Mouse (Mus musculus): Measurements from ENCODE around the gene Sar1a. TPM values are rescaled to one million over a fixed set of nuclear protein-coding genes. Genes with fewer than 3 reads are reported as not detected.
A peak's percentile ranks its signal among the peaks of the same experiment; 100 is the strongest.

Gene Sar1a
- polyA plus RNA-seq (2012; rRNA removed) (190 and 208 TPM in 2 replicates), polyA plus RNA-seq (2014; fragmentation: Nextera tagmentation; extraction: Ambion mirVana) (326 and 337 TPM in 2 replicates)

- under 1% methylated on average over 49 of the region's 84 CpGs for WGBS
- Histone ChIP-seq H3K4me1 (ENCODE audit: control insufficient read depth, insufficient read depth, low read length) (peaks cover 7% of the 10 kb centered on the region), H3K36me3 (ENCODE audit: control insufficient read depth, insufficient read depth, low read length) (peaks cover 14% of the 10 kb centered on the region), H3K27me3 (ENCODE audit: control insufficient read depth, insufficient read depth, low read length) (no peaks in the 10 kb centered on the region), H3K9ac (ENCODE audit: low read depth, low read length, severe bottlenecking) (peak within 1 kb of the TSS; percentile 95), H3K9me3 (ENCODE audit: control insufficient read depth, low read length) (no peaks in the 10 kb centered on the region), H3K4me2 (replicated peaks; ENCODE audit: low read depth, low read length, severe bottlenecking) (peak within 1 kb of the TSS; percentile 77), H3K4me3 (replicated peaks; ENCODE audit: low read length) (peak within 1 kb of the TSS; percentile 96), H3K27ac (replicated peaks; ENCODE audit: low read depth, low read length) (peak within 1 kb of the TSS; percentile 92)
- TF ChIP-seq POLR2A (IDR thresholded peaks at IDR 0.05; ENCODE audit: borderline replicate concordance, extremely low read depth, insufficient read depth, insufficient read length) = peak; percentile 83; the same call in 1 of the 2 replicates
- ATAC-seq (ENCODE audit: low FRiP score, low read depth) (peak; percentile 99), DNase-seq (ENCODE audit: low spot score) (peak; percentile 97)
Measured at GRCm38 (mm10) chr10:61680015-61680913, at the start of gene Sar1a. TSS of gene Sar1a (plus strand) at chr10:61680299.

GRCm38 (mm10) chr10:61632445-61632844 is 47.7 kb upstream of the Sar1a start:
- no peaks in the 10 kb centered on the region for H3K27me3 ChIP-seq (ENCODE audit: control insufficient read depth, insufficient read depth, low read length)
- H3K27ac ChIP-seq (replicated peaks; ENCODE audit: low read depth, low read length) = no peak overlapping the region
- H3K4me1 ChIP-seq (ENCODE audit: control insufficient read depth, insufficient read depth, low read length) = no peaks in the 10 kb centered on the region
- ATAC-seq (ENCODE audit: low FRiP score, low read depth) = no peak
- H3K36me3 ChIP-seq (ENCODE audit: control insufficient read depth, insufficient read depth, low read length) = no peaks in the 10 kb centered on the region
- no peak overlapping the region for H3K4me2 ChIP-seq (replicated peaks; ENCODE audit: low read depth, low read length, severe bottlenecking)
- DNase-seq (ENCODE audit: low spot score) = no peak
- TF ChIP-seq POLR2A (IDR thresholded peaks at IDR 0.05; ENCODE audit: borderline replicate concordance, extremely low read depth, insufficient read depth, insufficient read length) = no peak
- no peaks in the 10 kb centered on the region for H3K9me3 ChIP-seq (ENCODE audit: control insufficient read depth, low read length)
- H3K4me3 ChIP-seq (replicated peaks; ENCODE audit: low read length) = no peak overlapping the region
- WGBS = 75% methylated on average over 10 of the region's 10 CpGs
- no peak overlapping the region for H3K9ac ChIP-seq (ENCODE audit: low read depth, low read length, severe bottlenecking)

GRCm38 (mm10) chr10:61637055-61637454 is 43.0 kb upstream of the Sar1a start:
- WGBS = 75% methylated on average over 7 of the region's 7 CpGs
- Histone ChIP-seq H3K9ac (ENCODE audit: low read depth, low read length, severe bottlenecking) (no peak overlapping the region), H3K4me3 (replicated peaks; ENCODE audit: low read length) (no peak overlapping the region), H3K27me3 (ENCODE audit: control insufficient read depth, insufficient read depth, low read length) (no peaks in the 10 kb centered on the region), H3K4me2 (replicated peaks; ENCODE audit: low read depth, low read length, severe bottlenecking) (no peak overlapping the region), H3K4me1 (ENCODE audit: control insufficient read depth, insufficient read depth, low read length) (no peaks in the 10 kb centered on the region), H3K27ac (replicated peaks; ENCODE audit: low read depth, low read length) (no peak overlapping the region), H3K9me3 (ENCODE audit: control insufficient read depth, low read length) (no peaks in the 10 kb centered on the region), H3K36me3 (ENCODE audit: control insufficient read depth, insufficient read depth, low read length) (no peaks in the 10 kb centered on the region)
- ATAC-seq (ENCODE audit: low FRiP score, low read depth) (no peak), DNase-seq (ENCODE audit: low spot score) (no peak)
- no peak for TF ChIP-seq POLR2A (IDR thresholded peaks at IDR 0.05; ENCODE audit: borderline replicate concordance, extremely low read depth, insufficient read depth, insufficient read length)

GRCm38 (mm10) chr10:61640363-61640762 is 39.7 kb upstream of the Sar1a start:
- Histone ChIP-seq H3K4me1 (ENCODE audit: control insufficient read depth, insufficient read depth, low read length) (no peaks in the 10 kb centered on the region), H3K36me3 (ENCODE audit: control insufficient read depth, insufficient read depth, low read length) (no peaks in the 10 kb centered on the region), H3K27me3 (ENCODE audit: control insufficient read depth, insufficient read depth, low read length) (no peaks in the 10 kb centered on the region), H3K9me3 (ENCODE audit: control insufficient read depth, low read length) (no peaks in the 10 kb centered on the region), H3K4me3 (replicated peaks; ENCODE audit: low read length) (no peak overlapping the region), H3K27ac (replicated peaks; ENCODE audit: low read depth, low read length) (no peak overlapping the region), H3K9ac (ENCODE audit: low read depth, low read length, severe bottlenecking) (no peak overlapping the region), H3K4me2 (replicated peaks; ENCODE audit: low read depth, low read length, severe bottlenecking) (no peak overlapping the region)
- 64% methylated on average over 4 of the region's 4 CpGs for WGBS
- DNase-seq (ENCODE audit: low spot score) = no peak
- no peak for TF ChIP-seq POLR2A (IDR thresholded peaks at IDR 0.05; ENCODE audit: borderline replicate concordance, extremely low read depth, insufficient read depth, insufficient read length)
- no peak for ATAC-seq (ENCODE audit: low FRiP score, low read depth)

GRCm38 (mm10) chr10:61646557-61646956 is 33.5 kb upstream of the Sar1a start:
- DNase-seq (ENCODE audit: low spot score) (no peak), ATAC-seq (ENCODE audit: low FRiP score, low read depth) (no peak)
- TF ChIP-seq POLR2A (IDR thresholded peaks at IDR 0.05; ENCODE audit: borderline replicate concordance, extremely low read depth, insufficient read depth, insufficient read length) = no peak
- Histone ChIP-seq H3K9ac (ENCODE audit: low read depth, low read length, severe bottlenecking) (no peak overlapping the region), H3K27ac (replicated peaks; ENCODE audit: low read depth, low read length) (no peak overlapping the region), H3K9me3 (ENCODE audit: control insufficient read depth, low read length) (no peaks in the 10 kb centered on the region), H3K36me3 (ENCODE audit: control insufficient read depth, insufficient read depth, low read length) (no peaks in the 10 kb centered on the region), H3K27me3 (ENCODE audit: control insufficient read depth, insufficient read depth, low read length) (no peaks in the 10 kb centered on the region), H3K4me2 (replicated peaks; ENCODE audit: low read depth, low read length, severe bottlenecking) (no peak overlapping the region), H3K4me1 (ENCODE audit: control insufficient read depth, insufficient read depth, low read length) (peaks cover 7% of the 10 kb centered on the region), H3K4me3 (replicated peaks; ENCODE audit: low read length) (no peak overlapping the region)
- 48% methylated on average over 7 of the region's 7 CpGs for WGBS

Measured in limb, embryonic 14.5 days (tissue).